Mouse (Mus musculus) intestine, embryonic 16.5 days (tissue): ENCODE results near the gene Abhd12. TPM values are rescaled to one million over a fixed set of nuclear protein-coding genes. Genes with fewer than 3 reads are reported as not detected.

Experiments used
- ATAC-seq: fragments of 200-750 bp; cut with Nextera tagmentation; 2 replicates; pipeline ENCODE4 v1.8.0; 2017; ENCODE audit warnings: moderate TSS enrichment, moderate library complexity
- H3K27ac ChIP-seq: fragments of 300-500 bp; sonication (generic); 2 replicates; pipeline ENCODE4 v1.5.1; 2014; ENCODE audit warnings: mild to moderate bottlenecking, low read length
- H3K27me3 ChIP-seq: fragments of 300-500 bp; sonication (generic); replicated peaks from 2 replicates; pipeline ENCODE4 v1.6.1; 2014; ENCODE audit warnings: low read length, control low read depth, mixed read lengths; ENCODE audit not compliant: control insufficient read depth, insufficient read depth
- H3K36me3 ChIP-seq: fragments of 300-500 bp; sonication (generic); 2 replicates; pipeline ENCODE4 v1.6.1; 2014; ENCODE audit warnings: low read length, control low read depth; ENCODE audit not compliant: control insufficient read depth, insufficient read depth
- H3K4me1 ChIP-seq: fragments of 300-500 bp; sonication (generic); 2 replicates; pipeline ENCODE4 v1.6.1; 2014; ENCODE audit warnings: low read length, control low read depth, mixed read lengths; ENCODE audit not compliant: control insufficient read depth, insufficient read depth
- H3K4me2 ChIP-seq: fragments of 300-500 bp; sonication (generic); 2 replicates; pipeline ENCODE4 v1.6.1; 2014; ENCODE audit warnings: low read depth, low read length, control low read depth
- H3K4me3 ChIP-seq: fragments of 300-500 bp; sonication (generic); 2 replicates; pipeline ENCODE4 v1.5.1; 2014; ENCODE audit warnings: mild to moderate bottlenecking, low read length
- H3K9ac ChIP-seq: fragments of 300-500 bp; sonication (generic); 2 replicates; pipeline ENCODE4 v1.6.1; 2014; ENCODE audit warnings: low read depth, low read length
- H3K9me3 ChIP-seq: fragments of 300-500 bp; sonication (generic); 2 replicates; pipeline ENCODE4 v1.6.1; 2016; ENCODE audit warnings: low read length, control low read depth; ENCODE audit not compliant: control insufficient read depth
- WGBS: fragments of 180-500 bp; shearing (Covaris S2); extraction: QIAGEN DNeasy Blood & Tissue Kit; methylation state at CpG from one replicate; pipeline ENCODE4 v1.1.7; 2014; 5-methylcytosine and 5-hydroxymethylcytosine counted together
- polyA plus RNA-seq: library from polyadenylated mRNA; unstranded; fragments of >200 nt; fragmentation: Nextera tagmentation; extraction: Ambion mirVana; gene quantifications from 2 replicates; pipeline ENCODE4 v1.2.1, GENCODE M21; 2015

Abhd12 gene
- polyA plus RNA-seq, 1 experiment from 2014 or later: 52.1 TPM

DNA sequence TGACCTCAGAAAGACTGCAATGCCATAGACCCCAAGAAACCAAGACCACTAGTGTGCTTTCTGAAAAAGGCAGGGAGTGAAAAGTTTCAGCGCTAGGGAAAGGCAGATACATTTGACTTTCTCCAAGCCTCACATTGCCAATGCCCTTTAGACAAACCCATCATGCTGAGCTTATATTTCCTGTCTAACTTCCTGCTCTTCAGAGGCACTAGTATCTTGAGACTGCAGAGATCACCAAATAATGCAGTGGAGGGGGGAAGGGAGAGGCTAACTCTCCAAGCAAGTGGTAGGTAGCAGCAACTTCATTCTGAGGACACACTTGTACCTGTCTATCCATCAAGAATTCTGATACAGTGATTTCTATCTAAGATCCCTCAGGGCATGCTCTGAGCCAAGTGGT lies 35.1 kb downstream of the Abhd12 start:
- no peaks in the 10 kb centered on the region for H3K27me3 ChIP-seq
- H3K36me3 ChIP-seq: no peaks in the 10 kb centered on the region
- no peak for ATAC-seq
- no peak overlapping the region for H3K9ac ChIP-seq
- 86% methylated on average over 1 of the region's 1 CpGs for WGBS
- no peak overlapping the region for H3K4me2 ChIP-seq
- no peaks in the 10 kb centered on the region for H3K9me3 ChIP-seq
- H3K4me3 ChIP-seq: no peak overlapping the region
- H3K27ac ChIP-seq: no peak overlapping the region
- no peaks in the 10 kb centered on the region for H3K4me1 ChIP-seq

DNA sequence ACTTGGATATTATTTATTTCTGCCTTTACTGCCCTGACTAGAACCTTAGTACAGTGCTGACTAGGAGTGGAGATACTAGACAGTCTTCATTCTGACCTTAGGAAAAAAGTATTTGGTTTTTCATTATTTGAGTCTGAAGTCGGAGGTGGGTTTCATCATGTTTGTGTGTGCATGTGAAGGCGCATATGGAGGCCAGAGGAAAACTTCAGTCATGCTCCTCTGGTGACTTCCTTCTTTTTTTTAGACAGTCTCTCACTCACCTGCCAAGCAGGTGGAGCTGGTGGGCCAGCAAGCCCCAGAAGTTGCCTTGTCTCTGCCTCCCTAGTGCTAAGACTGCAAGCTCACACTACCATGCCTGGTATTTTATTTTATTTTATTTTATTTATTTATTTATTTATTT lies 37.5 kb downstream of the Abhd12 start:
- H3K4me2 ChIP-seq: no peak overlapping the region
- 94% methylated on average over 2 of the region's 2 CpGs for WGBS
- no peaks in the 10 kb centered on the region for H3K27me3 ChIP-seq
- H3K36me3 ChIP-seq: no peaks in the 10 kb centered on the region
- no peak overlapping the region for H3K9ac ChIP-seq
- no peaks in the 10 kb centered on the region for H3K9me3 ChIP-seq
- H3K4me1 ChIP-seq: no peaks in the 10 kb centered on the region
- H3K27ac ChIP-seq: no peak overlapping the region
- no peak for ATAC-seq
- H3K4me3 ChIP-seq: no peak overlapping the region

DNA sequence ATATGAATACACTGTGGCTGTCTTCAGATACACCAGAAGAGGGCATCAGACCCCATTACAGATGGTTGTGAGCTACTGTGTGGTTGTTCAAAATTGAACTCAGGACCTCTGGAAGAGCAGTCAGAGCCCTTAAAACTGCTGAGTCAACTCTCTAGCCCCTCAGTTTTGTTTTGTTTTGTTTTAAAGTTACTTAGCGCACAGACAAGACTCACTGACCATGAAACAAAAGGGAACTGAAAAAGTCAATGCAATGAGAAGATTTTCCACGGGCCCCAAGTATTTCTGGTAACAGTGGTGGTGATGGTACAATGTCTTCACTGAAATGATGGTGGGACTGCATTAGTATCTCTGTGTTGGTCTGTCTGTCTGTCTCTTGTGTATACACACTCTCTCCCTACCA lies 43.4 kb downstream of the Abhd12 start:
- no peaks in the 10 kb centered on the region for H3K27me3 ChIP-seq
- 0 out of 2 replicates have a peak, but pooled peaks cover 7% of the 10 kb centered on the region for H3K4me1 ChIP-seq
- H3K9me3 ChIP-seq: no peaks in the 10 kb centered on the region
- H3K4me3 ChIP-seq: no peak overlapping the region
- no peak overlapping the region for H3K4me2 ChIP-seq
- 85% methylated on average over 2 of the region's 2 CpGs for WGBS
- H3K27ac ChIP-seq: no peak overlapping the region
- no peak for ATAC-seq
- no peak overlapping the region for H3K9ac ChIP-seq
- H3K36me3 ChIP-seq: no peaks in the 10 kb centered on the region

DNA sequence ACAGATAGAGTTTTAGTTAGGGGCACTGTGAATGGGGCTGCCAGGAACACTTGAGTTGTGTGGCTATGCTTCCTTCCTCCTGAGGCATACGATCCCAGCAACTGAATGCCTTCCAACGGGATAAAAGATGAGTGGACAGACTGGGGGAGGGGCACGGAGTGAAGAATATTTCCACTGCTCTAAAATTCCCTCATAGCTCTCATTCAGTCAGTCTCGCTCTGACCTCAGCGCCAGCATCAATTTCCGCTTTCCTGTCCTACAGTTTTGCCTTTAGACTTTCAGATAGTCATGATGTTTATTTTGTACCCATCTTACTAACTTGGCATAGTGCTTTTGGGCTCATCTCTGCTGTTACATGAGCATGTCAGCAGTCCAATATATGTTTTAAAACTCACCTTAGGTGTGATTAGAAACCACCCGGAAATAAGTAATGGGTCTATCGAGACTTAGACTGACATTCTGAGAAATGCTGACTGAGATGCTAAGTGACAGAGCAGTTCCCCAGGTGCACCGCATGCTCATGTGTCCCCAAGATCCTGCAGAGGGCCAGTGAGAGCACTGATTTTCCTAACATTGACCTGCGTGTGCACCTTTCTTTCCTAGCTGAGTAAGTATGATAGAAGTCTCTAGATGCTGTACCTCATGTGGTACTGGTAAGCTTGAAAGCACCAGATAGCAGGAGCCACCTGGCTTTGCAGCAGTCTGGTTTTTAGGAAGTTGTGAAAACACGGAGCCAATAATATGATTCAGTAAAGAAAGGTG lies 44.7 kb downstream of the Abhd12 start:
- no peaks in the 10 kb centered on the region for H3K36me3 ChIP-seq
- no peak overlapping the region for H3K9ac ChIP-seq
- no peak overlapping the region for H3K4me2 ChIP-seq
- 0 out of 2 replicates have a peak, but pooled peaks cover 7% of the 10 kb centered on the region for H3K4me1 ChIP-seq
- no peak for ATAC-seq
- WGBS: 74% methylated on average over 11 of the region's 11 CpGs
- H3K27ac ChIP-seq: no peak overlapping the region
- no peaks in the 10 kb centered on the region for H3K27me3 ChIP-seq
- H3K9me3 ChIP-seq: no peaks in the 10 kb centered on the region
- no peak overlapping the region for H3K4me3 ChIP-seq

DNA sequence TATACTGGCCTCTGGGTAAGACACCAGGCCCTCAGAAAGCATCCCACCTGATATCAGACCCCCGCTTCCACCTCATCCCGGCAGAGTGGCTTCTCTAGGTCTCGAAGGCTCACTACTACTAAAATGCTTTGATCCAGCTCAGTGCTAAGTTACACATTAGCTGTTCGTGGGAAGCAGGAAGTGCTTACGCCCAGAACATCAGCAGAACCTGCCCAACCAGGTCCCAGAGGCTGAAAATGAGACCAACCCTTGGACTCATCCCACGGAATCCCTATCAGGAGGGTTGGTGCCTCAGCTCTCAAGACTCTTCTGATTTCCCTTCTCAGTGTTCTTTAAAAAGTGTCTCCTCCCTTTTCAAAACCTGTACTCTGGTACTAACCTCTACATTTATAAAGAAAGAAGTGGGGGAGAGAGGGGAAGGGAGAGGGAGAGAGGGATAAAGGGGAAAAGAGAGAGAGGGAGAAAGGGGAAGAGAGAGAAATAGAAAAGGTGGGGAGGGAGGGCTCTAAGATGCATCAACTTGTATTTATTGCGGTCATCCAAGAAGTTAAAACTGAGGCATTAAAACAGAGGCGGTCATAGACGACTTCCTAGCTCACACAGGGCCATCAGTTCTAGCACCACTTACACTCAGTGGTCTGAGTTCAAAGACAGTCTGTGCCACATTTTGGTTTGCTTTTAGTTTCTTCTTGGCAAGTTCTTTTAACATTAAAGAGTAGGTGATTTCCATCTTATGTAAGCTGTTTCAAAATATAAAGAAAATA lies 45.6 kb downstream of the Abhd12 start:
- Histone ChIP-seq H3K27me3 (no peaks in the 10 kb centered on the region), H3K9me3 (no peaks in the 10 kb centered on the region), H3K36me3 (no peaks in the 10 kb centered on the region), H3K4me2 (peak overlapping the region; percentile 37; the same call in 1 of the 2 replicates), H3K9ac (no peak overlapping the region), H3K4me1 (0 out of 2 replicates have a peak, but pooled peaks cover 7% of the 10 kb centered on the region), H3K4me3 (no peak overlapping the region), H3K27ac (peak overlapping the region; percentile 31)
- peak; percentile 98 for ATAC-seq
- 59% methylated on average over 9 of the region's 9 CpGs for WGBS

DNA sequence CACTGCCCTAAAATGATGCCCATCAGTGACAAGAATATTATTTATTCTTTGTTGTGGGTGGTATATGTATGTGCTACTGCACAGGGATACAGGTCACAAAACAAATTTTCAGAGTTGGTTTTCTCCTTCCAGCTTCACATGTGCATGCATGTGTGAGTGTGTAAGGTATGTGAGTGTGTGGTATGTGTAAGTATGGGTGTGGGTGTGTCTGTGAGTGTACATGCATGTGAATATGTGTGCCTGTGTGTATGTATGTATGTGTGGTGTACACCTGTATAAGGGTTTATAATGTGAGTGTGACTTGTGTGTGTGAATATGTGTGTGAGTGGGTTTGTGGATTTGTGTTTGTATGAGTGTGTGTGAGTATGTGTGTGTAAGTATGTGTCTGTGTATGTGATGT lies 49.4 kb downstream of the Abhd12 start:
- ATAC-seq: no peak
- Histone ChIP-seq H3K27ac (no peak overlapping the region), H3K9me3 (no peaks in the 10 kb centered on the region), H3K4me3 (no peak overlapping the region), H3K36me3 (no peaks in the 10 kb centered on the region), H3K4me2 (no peak overlapping the region), H3K9ac (no peak overlapping the region), H3K27me3 (no peaks in the 10 kb centered on the region), H3K4me1 (0 out of 2 replicates have a peak, but pooled peaks cover 7% of the 10 kb centered on the region)

DNA sequence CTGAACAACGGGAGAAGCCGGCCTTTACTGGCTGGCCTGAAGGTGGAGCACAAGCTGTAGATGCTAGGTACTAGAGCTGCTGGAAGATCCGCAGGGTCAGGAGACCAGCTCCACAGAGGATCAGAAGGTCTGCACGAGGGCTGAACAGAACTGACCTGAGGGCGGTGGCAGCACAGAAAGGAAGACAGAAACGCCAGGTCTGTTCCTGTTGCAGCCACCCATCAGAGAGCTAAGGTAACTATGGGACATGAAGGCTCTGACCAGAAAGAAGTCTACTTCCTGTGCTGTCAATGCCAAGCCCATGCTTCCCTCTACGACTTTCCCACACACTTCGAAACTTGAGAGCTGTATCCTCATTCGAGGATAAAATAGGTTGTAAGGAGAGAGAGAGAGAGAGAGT lies 53.3 kb downstream of the Abhd12 start:
- Histone ChIP-seq H3K36me3 (no peaks in the 10 kb centered on the region), H3K9ac (no peak overlapping the region), H3K27me3 (no peaks in the 10 kb centered on the region), H3K4me1 (peaks cover 7% of the 10 kb centered on the region; the same call in 1 of the 2 replicates), H3K4me2 (no peak overlapping the region), H3K9me3 (no peaks in the 10 kb centered on the region), H3K27ac (no peak overlapping the region), H3K4me3 (no peak overlapping the region)
- no peak for ATAC-seq
- WGBS: 65% methylated on average over 9 of the region's 9 CpGs

DNA sequence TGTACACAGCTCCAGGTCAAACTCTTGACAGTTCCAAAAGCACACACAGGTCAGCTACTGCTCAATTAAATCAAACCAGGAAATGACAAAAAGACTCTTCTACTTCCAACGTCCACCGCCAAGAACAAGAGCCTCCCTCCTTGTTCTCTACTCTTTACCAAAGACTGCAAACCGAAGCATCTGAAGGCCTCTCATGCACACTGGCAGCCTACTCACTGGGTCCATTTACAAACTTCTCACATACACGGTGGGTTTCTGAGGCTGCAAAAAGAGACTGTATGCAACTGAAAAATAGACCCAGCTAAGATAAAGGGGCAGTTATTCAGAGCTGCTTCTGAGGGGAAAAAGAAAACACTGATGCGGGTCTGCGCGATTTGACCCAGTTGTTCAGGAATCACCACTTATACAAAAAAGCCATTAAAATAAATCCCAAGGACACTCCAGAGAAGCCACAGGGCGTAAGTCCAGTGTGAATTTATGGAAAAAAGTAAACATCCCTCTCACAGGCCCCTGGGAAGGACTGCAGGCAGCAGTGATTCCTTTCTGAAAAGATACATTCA lies 57.0 kb downstream of the Abhd12 start:
- no peaks in the 10 kb centered on the region for H3K36me3 ChIP-seq
- H3K4me3 ChIP-seq: no peak overlapping the region
- ATAC-seq: no peak
- WGBS: 54% methylated on average over 8 of the region's 8 CpGs
- no peaks in the 10 kb centered on the region for H3K27me3 ChIP-seq
- no peak overlapping the region for H3K9ac ChIP-seq
- no peaks in the 10 kb centered on the region for H3K9me3 ChIP-seq
- H3K4me2 ChIP-seq: no peak overlapping the region
- H3K27ac ChIP-seq: no peak overlapping the region
- H3K4me1 ChIP-seq: peaks cover 7% of the 10 kb centered on the region; the same call in 1 of the 2 replicates

DNA sequence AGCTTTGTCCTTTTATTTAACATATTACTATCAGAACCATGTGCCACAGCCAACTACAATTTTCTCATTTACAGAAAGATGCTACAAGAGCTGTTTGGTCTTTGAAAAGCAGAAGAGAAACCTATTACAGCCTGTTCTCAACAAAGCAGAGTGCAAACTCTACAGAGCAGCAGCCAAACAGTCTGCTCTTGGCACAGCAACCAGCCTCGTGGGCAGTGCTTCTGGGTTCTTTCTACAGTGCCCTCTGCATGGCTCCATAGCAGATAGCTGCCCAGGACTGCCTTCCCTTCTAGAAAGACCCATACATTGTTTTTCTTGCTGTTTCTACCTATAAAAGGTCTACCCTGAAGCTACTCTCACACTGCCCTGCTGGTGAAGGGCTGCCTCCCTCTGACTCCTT lies 59.7 kb downstream of the Abhd12 start:
- ATAC-seq: no peak
- WGBS: 71% methylated on average over 1 of the region's 1 CpGs
- H3K9ac ChIP-seq: no peak overlapping the region
- peaks cover 7% of the 10 kb centered on the region; the same call in 1 of the 2 replicates for H3K4me1 ChIP-seq
- H3K9me3 ChIP-seq: no peaks in the 10 kb centered on the region
- H3K4me3 ChIP-seq: no peak overlapping the region
- no peaks in the 10 kb centered on the region for H3K36me3 ChIP-seq
- no peak overlapping the region for H3K4me2 ChIP-seq
- no peak overlapping the region for H3K27ac ChIP-seq
- H3K27me3 ChIP-seq: no peaks in the 10 kb centered on the region
